Mouse (Mus musculus): Measurements from ENCODE around the gene Dgkq.

DNA sequence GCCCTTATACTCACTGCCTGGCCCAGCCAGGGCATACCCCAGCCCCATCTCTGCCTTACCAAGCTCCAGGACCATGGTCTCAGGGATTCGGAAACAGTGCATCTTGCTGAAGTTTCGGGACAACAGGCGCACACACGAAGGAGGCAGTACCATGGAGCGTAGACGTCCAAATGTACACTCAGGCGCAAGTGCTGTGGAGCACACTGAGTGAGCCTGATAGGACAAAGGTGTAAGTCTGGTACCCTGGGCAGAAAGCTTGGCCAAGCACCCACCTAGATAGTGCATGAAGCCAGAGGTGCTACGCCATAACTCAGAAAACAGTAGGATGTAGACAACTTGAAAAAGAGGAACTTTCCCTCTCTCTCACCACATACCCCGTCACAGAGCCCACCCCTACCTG, 14.1 kb downstream of the Dgkq start:
- TF ChIP-seq CTCF (conservative IDR thresholded peaks at IDR 0.05; ENCODE audit: low read length) (no peak), NANOG (IDR thresholded peaks at IDR 0.05; ENCODE audit: borderline replicate concordance, low read length) (no peak)

Measured in E14TG2a.4 (cell line).